Mouse (Mus musculus) megakaryocyte progenitor cell, adult 5-6 weeks (primary cell): Measurements from ENCODE around the gene Tenm4. TPM values are rescaled to one million over a fixed set of nuclear protein-coding genes. Genes with fewer than 3 reads are reported as not detected.

ENCODE experiments used
- ATAC-seq: replicated peaks from 2 replicates; pipeline ENCODE4 v1.8.0; 2016; ENCODE audit warnings: mild to moderate bottlenecking, moderate TSS enrichment, inconsistent platforms; ENCODE audit not compliant: poor library complexity
- total RNA-seq, 2 experiments: library from RNA; stranded (forward) in 1 of 2; stranded (reverse) in 1 of 2; fragments of 157-497, 149-512 nt in 1 of 2; fragments of 200-1000 nt in 1 of 2; gene quantifications; 2 replicates each; pipeline versions ENCODE4 v1.2.3 to v1.2.4; 2015 to 2017

The Tenm4 gene
- total RNA-seq, 2 experiments from 2014 or later, result not detected

GRCm38 (mm10) chr7:96617371-96617770, 446.3 kb downstream of the Tenm4 start:
- no peak for ATAC-seq

- ATAC-seq, result no peak
Observed at GRCm38 (mm10) chr7:96619930-96620472, 449.0 kb downstream of the Tenm4 start.

- ATAC-seq, result no peak
Observed at GRCm38 (mm10) chr7:96626338-96626737, 455.3 kb downstream of the Tenm4 start.

- 0 out of 2 replicates have a peak, but pooled peaks have one; percentile 34 for ATAC-seq
Observed at GRCm38 (mm10) chr7:96630551-96630950, 459.5 kb downstream of the Tenm4 start.

- no peak for ATAC-seq
Observed at GRCm38 (mm10) chr7:96633008-96633407, 462.0 kb downstream of the Tenm4 start.

GRCm38 (mm10) chr7:96635830-96636440, 464.9 kb downstream of the Tenm4 start:
- ATAC-seq, result no peak

- no peak for ATAC-seq
Observed at GRCm38 (mm10) chr7:96643461-96644204, 472.6 kb downstream of the Tenm4 start.

GRCm38 (mm10) chr7:96644205-96644531, 473.1 kb downstream of the Tenm4 start:
- ATAC-seq, result no peak

GRCm38 (mm10) chr7:96647657-96648056, 476.6 kb downstream of the Tenm4 start:
- no peak for ATAC-seq

GRCm38 (mm10) chr7:96648606-96649005, 477.6 kb downstream of the Tenm4 start:
- no peak for ATAC-seq

- no peak for ATAC-seq
Observed at GRCm38 (mm10) chr7:96649171-96649570, 478.1 kb downstream of the Tenm4 start.

GRCm38 (mm10) chr7:96650435-96650834, 479.4 kb downstream of the Tenm4 start:
- no peak for ATAC-seq

- ATAC-seq, result no peak
Observed at GRCm38 (mm10) chr7:96651055-96651454, 480.0 kb downstream of the Tenm4 start.

- no peak for ATAC-seq
Observed at GRCm38 (mm10) chr7:96651626-96652341, 480.7 kb downstream of the Tenm4 start.

- no peak for ATAC-seq
Observed at GRCm38 (mm10) chr7:96652844-96653243, 481.8 kb downstream of the Tenm4 start.

GRCm38 (mm10) chr7:96654206-96654605, 483.2 kb downstream of the Tenm4 start:
- 0 out of 2 replicates have a peak, but pooled peaks have one; percentile 37 for ATAC-seq

GRCm38 (mm10) chr7:96655096-96655716, 484.2 kb downstream of the Tenm4 start:
- ATAC-seq, result no peak

GRCm38 (mm10) chr7:96657101-96657830, 486.2 kb downstream of the Tenm4 start:
- ATAC-seq, result peak; percentile 79

- no peak for ATAC-seq
Observed at GRCm38 (mm10) chr7:96657857-96658580, 487.0 kb downstream of the Tenm4 start.

- ATAC-seq, result no peak
Observed at GRCm38 (mm10) chr7:96660907-96661306, 489.9 kb downstream of the Tenm4 start.
